Mouse (Mus musculus) hematopoietic stem cell, adult 5-6 weeks (primary cell): Measurements from ENCODE around the gene Fam187b. TPM values are rescaled to one million over a fixed set of nuclear protein-coding genes. Genes with fewer than 3 reads are reported as not detected.

Experiments used
- ATAC-seq, 2 experiments: fragments of 125-278 bp in 1 of 2; replicated peaks in 1 of 2; 2 replicates each; pipeline ENCODE4 v1.8.0; 2016 to 2017; ENCODE audit warnings: inconsistent platforms in 2 of 2, mild to moderate bottlenecking in 2 of 2, moderate number of reproducible peaks in 2 of 2, low read depth in 1 of 2, moderate TSS enrichment in 1 of 2; ENCODE audit not compliant: low FRiP score in 2 of 2, poor library complexity in 2 of 2, severe bottlenecking in 2 of 2, insufficient read depth in 1 of 2, low TSS enrichment in 1 of 2
- total RNA-seq: library from RNA; stranded (forward); fragments of 172-1452, 232-1000 nt; gene quantifications from 2 replicates; pipeline ENCODE4 v1.2.3, GENCODE M21; 2017

The Fam187b gene
- total RNA-seq, 1 experiment from 2014 or later = not detected

DNA sequence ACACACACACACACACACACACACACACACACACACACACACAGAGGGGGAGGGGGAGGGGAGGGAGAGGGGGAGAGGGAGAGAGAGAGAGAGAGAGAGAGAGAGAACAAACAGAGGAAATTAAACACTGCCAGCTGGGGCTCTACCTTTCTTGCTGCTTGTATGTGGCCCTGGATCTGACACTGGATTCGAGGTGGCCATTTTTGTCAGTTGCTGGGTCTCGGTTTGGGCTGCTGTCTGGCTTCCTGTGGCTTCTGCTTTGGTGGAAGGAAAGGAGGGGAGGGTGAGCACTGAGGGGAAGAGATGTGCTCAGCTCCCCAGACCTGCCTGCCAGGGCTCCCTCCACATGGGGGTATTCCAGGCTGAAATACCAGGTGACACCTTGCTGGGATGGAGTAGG, 64.1 kb downstream of the Fam187b start:
- no peak for ATAC-seq

DNA sequence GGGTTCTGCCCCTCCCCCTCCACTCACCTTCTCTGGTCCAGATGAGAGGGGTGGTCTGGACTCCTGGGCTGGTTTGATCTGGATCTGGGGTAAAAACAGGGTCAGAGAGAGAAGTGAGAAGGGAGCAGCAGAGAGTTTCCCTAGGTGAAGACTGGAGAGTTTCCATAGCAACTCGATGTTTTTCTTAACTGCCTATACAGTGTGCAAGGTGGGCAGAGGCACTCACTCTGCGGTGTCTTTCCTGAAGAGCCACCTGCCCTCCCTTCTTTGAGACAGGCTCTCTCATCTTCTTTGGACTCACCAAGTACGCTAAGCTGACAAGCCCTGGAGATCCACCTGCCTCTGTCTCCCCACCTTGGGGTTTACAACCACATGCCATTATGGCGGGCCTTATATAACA, 65.4 kb downstream of the Fam187b start:
- ATAC-seq = no peak

Other genes with a start within 250 kb of the Fam187b start
- gene Tmem147, start 244.2 kb upstream of the Fam187b start, total RNA-seq = 34.0 and 38.9 TPM in 2 replicates
- gene Gapdhs, start 230.1 kb upstream of the Fam187b start, total RNA-seq = not detected in 2 replicates
- 0.25 and 2.8 TPM in 2 replicates for gene Sbsn, start 222.3 kb upstream of the Fam187b start, total RNA-seq
- 5.8 TPM in 1 of 2 replicates, not detected in the other for gene Dmkn, start 210.0 kb upstream of the Fam187b start, total RNA-seq
- gene Krtdap, start 185.9 kb upstream of the Fam187b start, total RNA-seq = not detected in 2 replicates
- gene Ffar2, start 150.0 kb upstream of the Fam187b start, total RNA-seq = 31.8 and 42.8 TPM in 2 replicates
- not detected in 2 replicates for gene Ffar3, start 117.6 kb upstream of the Fam187b start, total RNA-seq
- gene Ffar1, start 112.2 kb upstream of the Fam187b start, total RNA-seq = not detected in 2 replicates
- gene Cd22, start 93.4 kb upstream of the Fam187b start, total RNA-seq = not detected in 2 replicates
- gene Mag, start 58.9 kb upstream of the Fam187b start, total RNA-seq = 0.38 TPM in 1 of 2 replicates, not detected in the other
- gene Hamp2, start 49.1 kb upstream of the Fam187b start, total RNA-seq = not detected in 2 replicates
- not detected in 2 replicates for gene Hamp, start 29.8 kb upstream of the Fam187b start, total RNA-seq
- 120 and 164 TPM in 2 replicates for gene Usf2, start 17.0 kb upstream of the Fam187b start, total RNA-seq
- 1.2 and 2.4 TPM in 2 replicates for gene Lsr, start 326 bp upstream of the Fam187b start, total RNA-seq
- 383 and 391 TPM in 2 replicates for gene Fxyd5, start 68.7 kb downstream of the Fam187b start, total RNA-seq
- 2.2 TPM in 1 of 2 replicates, not detected in the other for gene Fxyd7, start 77.7 kb downstream of the Fam187b start, total RNA-seq
- 2.7 and 15.3 TPM in 2 replicates for gene Fxyd1, start 83.4 kb downstream of the Fam187b start, total RNA-seq
- not detected in 2 replicates for gene Lgi4, start 85.6 kb downstream of the Fam187b start, total RNA-seq
- not detected in 2 replicates for gene Fxyd3, start 102.9 kb downstream of the Fam187b start, total RNA-seq
- 4.3 and 13.0 TPM in 2 replicates for gene Hpn, start 141.5 kb downstream of the Fam187b start, total RNA-seq
- gene Scn1b, start 153.2 kb downstream of the Fam187b start, total RNA-seq = 4.8 and 6.6 TPM in 2 replicates
- 89.4 and 90.0 TPM in 2 replicates for gene Gramd1a, start 182.1 kb downstream of the Fam187b start, total RNA-seq